Mouse (Mus musculus) small intestine, adult 2 months (tissue): ENCODE results near the gene Pts.

Source experiments
- CTCF ChIP-seq: fragments of 200-500 bp; IDR thresholded peaks from 2 replicates; pipeline ENCODE4 v1.5.1; 2012; ENCODE audit warnings: low read depth, mild to moderate bottlenecking, control low read depth, inconsistent platforms, low read length, moderate library complexity, mixed read lengths; ENCODE audit not compliant: insufficient replicate concordance, insufficient read length; ENCODE audit errors: extremely low read depth
- POLR2A ChIP-seq: fragments of 200-500 bp; IDR thresholded peaks from 2 replicates; pipeline ENCODE4 v1.6.1; 2012; ENCODE audit warnings: low read depth, mild to moderate bottlenecking, control low read depth, inconsistent platforms, low read length, moderate library complexity

- TF ChIP-seq CTCF (no peak), POLR2A (no peak)
Measured at GRCm38 (mm10) chr9:50542401-50542800, 13.9 kb upstream of the Pts start.
